Mouse (Mus musculus) embryonic facial prominence, embryonic 14.5 days (tissue): Measurements from ENCODE around the gene Armh3. TPM values are rescaled to one million over a fixed set of nuclear protein-coding genes. Genes with fewer than 3 reads are reported as not detected.

Source experiments
- ATAC-seq: fragments of 200-750 bp; cut with Nextera tagmentation; 2 replicates; pipeline ENCODE4 v1.8.0; 2017; ENCODE audit warnings: low read depth, moderate number of reproducible peaks, moderate TSS enrichment
- DNase-seq: peaks from one replicate; pipeline ENCODE4 v3.0.0-alpha.2; 2015; ENCODE audit warnings: low spot score
- H3K27ac ChIP-seq: fragments of 300-500 bp; sonication (generic); replicated peaks from 2 replicates; pipeline ENCODE4 v1.5.1; 2014; ENCODE audit warnings: low read depth, mild to moderate bottlenecking, low read length, moderate library complexity
- H3K27me3 ChIP-seq: fragments of 300-500 bp; sonication (generic); replicated peaks from 2 replicates; pipeline ENCODE4 v1.6.1; 2014; ENCODE audit warnings: low read length; ENCODE audit not compliant: control insufficient read depth, insufficient read depth
- H3K36me3 ChIP-seq: fragments of 300-500 bp; sonication (generic); 2 replicates; pipeline ENCODE4 v1.6.1; 2014; ENCODE audit warnings: low read length, mixed read lengths; ENCODE audit not compliant: control insufficient read depth, insufficient read depth
- H3K4me1 ChIP-seq: fragments of 300-500 bp; sonication (generic); 2 replicates; pipeline ENCODE4 v1.6.1; 2014; ENCODE audit warnings: antibody characterized with exemption, low read length; ENCODE audit not compliant: control insufficient read depth, insufficient read depth
- H3K4me2 ChIP-seq: fragments of 300-500 bp; sonication (generic); 2 replicates; pipeline ENCODE4 v1.6.1; 2014; ENCODE audit warnings: low read depth, mild to moderate bottlenecking, low read length, moderate library complexity, mixed read lengths
- H3K4me3 ChIP-seq: fragments of 300-500 bp; sonication (generic); 2 replicates; pipeline ENCODE4 v1.5.1; 2014; ENCODE audit warnings: low read depth, mild to moderate bottlenecking, low read length
- H3K9ac ChIP-seq: fragments of 300-500 bp; sonication (generic); 2 replicates; pipeline ENCODE4 v1.6.1; 2014; ENCODE audit warnings: low read depth, mild to moderate bottlenecking, low read length, moderate library complexity, mixed read lengths
- H3K9me3 ChIP-seq: fragments of 300-500 bp; sonication (generic); 2 replicates; pipeline ENCODE4 v1.6.1; 2016; ENCODE audit warnings: low read length; ENCODE audit not compliant: control insufficient read depth
- WGBS: fragments of 180-500 bp; shearing (Covaris S2); extraction: QIAGEN DNeasy Blood & Tissue Kit; methylation state at CpG from one replicate; pipeline ENCODE4 v1.1.7; 2014; 5-methylcytosine and 5-hydroxymethylcytosine counted together
- polyA plus RNA-seq: library from polyadenylated mRNA; unstranded; fragments of >200 nt; fragmentation: Nextera tagmentation; extraction: Ambion mirVana; gene quantifications from 2 replicates; pipeline ENCODE4 v1.2.1, GENCODE M21; 2014

Gene Armh3
- 13.7 and 15.2 TPM in 2 replicates for polyA plus RNA-seq

DNA sequence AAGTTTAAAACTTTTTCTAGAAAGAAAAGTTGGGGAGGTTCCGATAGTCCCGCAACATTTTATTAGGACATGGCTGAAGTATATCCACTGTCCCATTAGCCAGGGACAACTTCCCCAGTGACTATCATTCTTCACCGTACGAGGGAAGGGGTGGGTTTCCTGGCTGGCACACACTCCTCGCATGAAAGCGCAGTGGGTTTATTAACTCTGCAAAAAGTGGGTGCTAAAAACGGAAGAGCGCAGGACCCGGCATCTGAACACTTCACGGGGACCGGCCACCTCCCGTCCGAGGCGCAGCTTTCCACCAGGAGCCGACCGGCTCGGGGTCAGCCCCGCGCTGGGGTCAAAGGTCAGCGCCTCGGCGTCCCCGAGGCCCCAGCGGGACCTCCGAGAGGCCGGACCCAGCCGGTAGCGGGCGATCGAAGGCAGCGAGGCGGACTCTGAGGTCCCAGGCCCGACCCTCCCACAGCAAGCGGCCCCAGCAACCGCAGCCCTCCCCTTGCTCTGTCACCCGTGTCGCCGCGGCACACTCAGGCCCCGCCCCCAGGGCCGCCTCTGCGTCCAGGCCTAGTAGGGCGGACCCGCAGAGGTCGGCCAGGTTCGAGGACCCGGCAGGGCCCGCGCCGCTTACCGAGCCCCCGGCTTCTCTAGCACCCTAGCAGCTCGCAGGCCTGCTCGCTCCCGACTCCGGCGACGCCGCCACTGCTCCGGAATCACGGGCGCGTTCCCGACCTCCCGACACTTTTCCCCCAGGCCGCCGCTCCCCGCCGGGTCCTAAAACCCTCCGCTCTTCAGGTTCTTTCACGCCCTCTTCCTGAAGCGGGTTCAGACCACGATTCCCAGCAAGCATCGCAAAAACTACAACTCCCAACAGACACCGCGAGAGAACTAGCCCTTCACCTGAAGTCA lies at the start of gene Armh3:
Gene Armh3 (minus strand): TSS at position 704 of the 909 bp plus-strand sequence.
- peak within 1 kb of the TSS; percentile 94 for H3K9ac ChIP-seq
- WGBS: 1% methylated on average over 44 of the region's 76 CpGs

DNA sequence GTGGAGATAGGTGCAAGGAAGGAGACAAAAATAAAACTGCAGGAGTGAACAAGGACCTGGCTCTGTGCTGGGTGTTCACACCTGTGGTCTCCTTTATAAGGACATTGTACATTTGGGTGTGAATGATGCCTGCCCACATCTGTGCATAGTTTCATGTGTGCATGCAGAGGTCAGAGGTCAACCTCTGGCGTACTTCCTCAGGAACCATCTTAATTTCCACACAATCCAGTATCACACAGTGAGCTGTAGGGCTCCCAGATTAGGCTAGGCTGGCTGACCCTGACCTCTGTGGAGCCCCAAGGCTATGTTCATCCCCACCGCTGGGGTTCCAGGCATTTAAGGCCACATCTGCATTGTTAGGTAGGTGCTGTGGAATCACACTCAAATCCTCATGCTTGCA lies 49.1 kb upstream of the Armh3 start:
- WGBS: 21% methylated on average over 2 of the region's 2 CpGs
- Histone ChIP-seq H3K9me3 (no peaks in the 10 kb centered on the region), H3K27me3 (no peaks in the 10 kb centered on the region), H3K36me3 (no peaks in the 10 kb centered on the region), H3K4me1 (peaks cover 31% of the 10 kb centered on the region), H3K4me2 (no peak overlapping the region), H3K27ac (no peak overlapping the region), H3K4me3 (no peak overlapping the region), H3K9ac (no peak overlapping the region)
- ATAC-seq (no peak), DNase-seq (no peak)

More for the DNA sequence above, at the start of gene Armh3:
- Histone ChIP-seq H3K9me3 (0 out of 2 replicates have a peak, but pooled peaks cover 2% of the 10 kb centered on the region), H3K4me2 (peak within 1 kb of the TSS; percentile 55), H3K27ac (peak within 1 kb of the TSS; percentile 94), H3K27me3 (no peaks in the 10 kb centered on the region), H3K36me3 (peaks cover 8% of the 10 kb centered on the region; the same call in 1 of the 2 replicates), H3K4me3 (peak within 1 kb of the TSS; percentile 84), H3K4me1 (peaks cover 7% of the 10 kb centered on the region)
- DNase-seq: peak; percentile 97
- peak; percentile 95 for ATAC-seq

DNA sequence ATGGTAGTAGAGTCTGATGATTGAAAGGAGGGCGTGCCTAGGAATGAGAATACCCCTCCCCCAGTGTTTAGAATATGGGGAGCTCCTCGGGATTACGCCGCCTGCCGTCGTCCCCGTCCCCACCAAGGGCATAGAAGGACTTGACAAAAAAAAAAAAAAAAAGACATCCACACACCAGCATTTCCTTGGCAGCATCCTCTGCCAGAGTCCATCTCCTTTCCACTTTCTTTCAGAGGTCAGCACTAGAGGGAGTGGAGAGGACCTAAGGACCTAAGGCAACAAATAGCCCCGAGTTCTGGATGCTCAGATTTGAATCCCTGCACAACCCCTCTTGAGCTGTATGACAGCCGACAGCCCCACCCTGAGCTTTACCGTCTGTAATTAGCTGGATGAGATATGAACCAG lies 48.3 kb upstream of the Armh3 start:
- peak overlapping the region; percentile 99 for H3K27ac ChIP-seq
- no peak for ATAC-seq
- 3% methylated on average over 10 of the region's 10 CpGs for WGBS

DNA sequence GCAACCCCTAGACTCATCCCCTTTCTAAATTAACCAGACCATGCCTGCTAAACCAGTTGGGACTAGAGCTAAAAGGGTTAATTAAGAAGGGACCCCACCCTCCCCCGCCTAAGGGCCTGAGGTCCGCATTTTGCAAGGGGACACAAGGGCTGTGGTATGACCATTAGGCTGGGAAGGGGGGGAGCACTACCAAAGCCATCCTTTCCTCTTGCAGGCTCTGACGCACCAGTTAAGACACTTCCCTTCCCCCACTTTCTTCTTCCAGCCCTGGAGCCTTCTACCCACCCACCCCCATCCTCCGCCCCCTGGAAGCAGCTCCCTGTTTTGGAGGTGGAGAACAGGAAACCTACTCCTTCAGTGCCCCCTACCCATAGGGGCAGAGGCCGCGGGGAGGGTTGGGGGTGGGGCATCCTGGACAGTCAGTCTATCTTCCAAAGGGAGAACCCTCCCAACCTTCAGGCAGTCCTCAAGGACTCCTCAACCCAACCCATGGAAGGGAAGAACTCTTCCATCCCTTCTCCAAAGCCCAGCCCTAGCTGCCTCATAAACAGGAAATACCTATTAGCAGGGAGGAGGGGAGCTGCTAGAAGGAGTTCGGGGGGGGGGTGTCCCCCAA lies 47.5 kb upstream of the Armh3 start:
- Histone ChIP-seq H3K27me3 (no peaks in the 10 kb centered on the region), H3K4me1 (peaks cover 43% of the 10 kb centered on the region), H3K4me2 (peak overlapping the region; percentile 87), H3K9ac (peak overlapping the region; percentile 99), H3K9me3 (no peaks in the 10 kb centered on the region), H3K36me3 (no peaks in the 10 kb centered on the region), H3K4me3 (peak overlapping the region; percentile 98), H3K27ac (peak overlapping the region; percentile 99)
- ATAC-seq (peak; percentile 34), DNase-seq (peak; percentile 91)
- 0% methylated on average over 7 of the region's 7 CpGs for WGBS

More for the DNA sequence above, 48.3 kb upstream of the Armh3 start:
- H3K4me2 ChIP-seq: peak overlapping the region; percentile 87
- H3K4me1 ChIP-seq: peaks cover 35% of the 10 kb centered on the region
- H3K9ac ChIP-seq: no peak overlapping the region; the same call in 1 of the 2 replicates
- peak; percentile 24 for DNase-seq
- H3K9me3 ChIP-seq: no peaks in the 10 kb centered on the region
- H3K27me3 ChIP-seq: no peaks in the 10 kb centered on the region
- H3K4me3 ChIP-seq: 0 out of 2 replicates have a peak overlapping the region, but pooled peaks have one; percentile 98
- no peaks in the 10 kb centered on the region for H3K36me3 ChIP-seq

DNA sequence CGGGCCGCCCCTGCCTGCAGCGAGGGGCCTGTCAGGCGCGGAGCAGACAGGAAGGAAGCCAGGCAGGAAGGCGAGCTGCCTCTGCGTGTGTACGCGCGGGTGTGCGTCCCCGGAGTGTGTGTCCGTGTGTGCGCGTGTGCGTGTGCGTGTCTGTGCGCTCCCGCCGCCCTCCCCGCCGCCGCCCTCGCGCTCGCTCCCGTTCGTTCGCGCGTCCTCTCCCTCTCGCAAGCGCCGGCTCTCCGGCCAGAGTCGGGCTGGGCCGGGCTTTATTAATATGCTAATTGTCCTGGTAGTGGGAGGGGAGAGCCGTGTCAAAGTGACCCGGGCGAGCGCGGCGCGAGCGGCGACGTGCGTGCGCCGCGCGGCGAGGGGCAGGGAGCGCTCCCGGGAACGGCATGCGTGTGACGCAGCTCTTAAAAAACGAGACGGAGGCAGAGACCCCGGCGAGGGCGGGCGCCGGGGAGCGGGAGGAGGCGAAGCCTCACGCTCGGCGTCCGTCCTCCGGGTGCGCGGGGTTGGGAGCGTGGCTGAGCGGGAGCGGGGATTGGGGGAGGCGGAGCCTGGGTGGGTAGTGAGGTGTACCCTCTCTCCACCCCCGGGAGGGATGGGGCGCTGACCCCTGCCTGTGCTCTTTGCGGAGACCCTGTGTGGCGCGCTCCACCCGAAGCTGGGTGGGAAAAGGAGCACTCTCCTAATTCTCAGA lies 46.9 kb upstream of the Armh3 start, which contains the start of gene Ldb1:
Gene Ldb1 (minus strand): TSS at position 222 of the 703 bp plus-strand sequence.
- Histone ChIP-seq H3K4me3 (peak within 1 kb of the TSS; percentile 98), H3K27ac (peak within 1 kb of the TSS; percentile 99), H3K4me2 (peak within 1 kb of the TSS; percentile 87), H3K27me3 (no peaks in the 10 kb centered on the region), H3K4me1 (peaks cover 49% of the 10 kb centered on the region), H3K9me3 (no peaks in the 10 kb centered on the region), H3K36me3 (no peaks in the 10 kb centered on the region), H3K9ac (peak within 1 kb of the TSS; percentile 99)
- ATAC-seq (peak; percentile 72), DNase-seq (peak; percentile 92)
- WGBS: under 1% methylated on average over 27 of the region's 84 CpGs

DNA sequence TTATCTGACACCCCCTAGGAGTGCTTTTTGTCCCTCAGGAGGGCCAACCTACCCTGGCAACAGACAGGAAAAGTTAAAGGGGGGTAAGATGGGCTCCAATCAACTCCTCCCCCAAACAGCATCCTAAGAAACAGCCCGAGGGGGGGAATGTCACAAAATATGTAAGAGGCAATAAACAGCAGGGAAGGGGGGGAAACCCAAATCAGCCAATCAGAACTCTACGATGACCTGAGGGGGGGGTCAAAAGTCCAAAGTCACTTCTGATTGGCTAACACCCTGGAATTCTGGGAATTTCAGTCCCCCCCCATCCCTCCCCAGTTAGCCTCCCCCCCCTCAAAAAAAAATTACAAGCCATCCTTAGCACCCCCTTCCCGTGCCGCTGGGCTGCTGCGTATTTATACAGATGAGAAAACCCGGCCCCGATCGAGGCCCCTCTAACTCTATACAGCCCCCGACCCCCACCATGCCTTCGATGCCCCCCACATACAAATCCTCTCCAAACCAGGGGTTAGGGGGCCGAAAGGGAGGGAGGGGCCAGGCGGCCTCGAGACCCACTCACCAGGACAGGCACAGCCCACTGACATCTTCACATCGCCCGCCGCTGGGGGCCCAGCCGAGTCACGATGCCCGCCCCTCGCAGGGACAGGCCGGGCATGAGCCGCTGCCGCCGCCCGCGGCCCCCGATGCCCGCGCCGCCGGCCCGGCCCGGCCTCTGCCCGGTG lies 46.1 kb upstream of the Armh3 start, which contains the start of gene Pprc1:
Gene Pprc1 (plus strand): TSS at position 616 of the 722 bp plus-strand sequence.
- peak within 1 kb of the TSS; percentile 99 for H3K27ac ChIP-seq
- H3K4me2 ChIP-seq: peak within 1 kb of the TSS; percentile 87
- under 1% methylated on average over 15 of the region's 34 CpGs for WGBS
- no peaks in the 10 kb centered on the region for H3K9me3 ChIP-seq
- peaks cover 54% of the 10 kb centered on the region for H3K4me1 ChIP-seq
- H3K36me3 ChIP-seq: no peaks in the 10 kb centered on the region
- no peaks in the 10 kb centered on the region for H3K27me3 ChIP-seq
- no peak for ATAC-seq
- H3K9ac ChIP-seq: peak within 1 kb of the TSS; percentile 99
- H3K4me3 ChIP-seq: peak within 1 kb of the TSS; percentile 98
- peak; percentile 89 for DNase-seq

DNA sequence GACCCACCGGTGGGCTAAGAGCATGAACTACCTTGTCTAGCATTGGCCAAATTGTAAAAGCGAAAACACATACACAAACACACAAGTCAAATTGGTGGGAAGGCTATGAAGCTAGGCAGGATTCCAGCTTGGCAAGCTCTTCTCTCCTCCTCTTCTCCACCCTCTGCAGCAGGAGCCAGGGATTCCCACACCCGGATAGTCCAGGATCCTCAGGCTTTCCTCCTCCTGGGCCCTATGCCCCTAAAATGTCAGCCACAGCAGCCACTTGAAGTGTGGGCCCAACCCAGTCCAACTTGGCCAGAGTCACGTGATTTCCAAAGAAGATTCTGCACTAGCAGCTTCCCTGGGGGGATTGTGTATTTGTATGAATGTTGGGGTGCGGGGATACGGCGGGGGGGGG lies 45.1 kb upstream of the Armh3 start:
- no peak for ATAC-seq
- H3K36me3 ChIP-seq: no peaks in the 10 kb centered on the region
- 52% methylated on average over 7 of the region's 7 CpGs for WGBS

More for the DNA sequence above, 45.1 kb upstream of the Armh3 start:
- H3K4me2 ChIP-seq: peak overlapping the region; percentile 87
- H3K27me3 ChIP-seq: no peaks in the 10 kb centered on the region
- H3K27ac ChIP-seq: peak overlapping the region; percentile 99
- DNase-seq: peak; percentile 53
- H3K9ac ChIP-seq: peak overlapping the region; percentile 99
- H3K4me3 ChIP-seq: peak overlapping the region; percentile 98
- peaks cover 54% of the 10 kb centered on the region for H3K4me1 ChIP-seq
- H3K9me3 ChIP-seq: no peaks in the 10 kb centered on the region
